Mouse (Mus musculus): ENCODE measurements around the gene Bend6. TPM values are rescaled to one million over a fixed set of nuclear protein-coding genes. Genes with fewer than 3 reads are reported as not detected.
A peak's percentile ranks its signal among the peaks of the same experiment; 100 is the strongest.

Gene Bend6
- polyA plus RNA-seq (2015; fragmentation: Nextera tagmentation; extraction: Ambion mirVana): 0.93 and 1.4 TPM in 2 replicates

DNA sequence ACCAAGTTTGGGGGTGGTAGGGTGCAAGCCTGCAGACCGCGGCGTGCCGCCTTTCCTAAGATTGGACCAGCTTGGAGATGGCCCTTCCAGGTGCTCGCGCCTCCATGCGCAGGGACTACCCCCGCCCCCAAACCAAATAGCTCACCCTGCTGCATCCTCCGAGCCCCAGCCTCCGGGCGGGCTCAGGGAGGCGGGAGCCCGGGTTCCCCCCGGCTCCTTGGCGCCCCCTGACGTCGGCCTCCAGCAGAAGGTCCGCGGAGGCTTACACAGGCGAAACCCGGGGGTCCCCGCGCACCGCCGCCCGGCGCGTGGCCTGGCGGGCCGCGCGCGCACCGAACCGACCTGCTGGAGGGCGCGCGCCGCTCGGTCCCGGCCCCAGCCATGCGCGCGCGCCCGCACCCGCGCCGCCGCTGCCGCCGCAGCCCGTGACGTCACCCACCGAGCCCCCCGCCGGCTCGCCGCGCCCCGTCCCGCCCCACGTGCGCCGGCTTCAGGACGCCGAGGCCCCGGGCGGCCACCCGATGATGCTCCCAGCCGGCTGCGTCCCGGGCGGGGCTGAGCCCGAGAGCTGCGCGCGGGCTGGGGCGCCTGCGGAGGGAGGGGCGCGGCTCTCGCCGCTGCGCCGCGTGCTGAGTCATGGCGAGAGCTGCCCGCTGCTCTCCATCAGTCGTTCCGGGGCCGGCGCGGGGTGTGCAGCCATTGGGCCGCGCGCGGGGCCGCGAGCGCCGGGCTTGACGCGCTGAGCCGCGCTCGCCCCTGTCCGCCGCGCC lies at the start of gene Bend6:
Bend6 (minus strand) TSS at position 396 of the 770 bp plus-strand sequence.
- no peak within 1 kb of the TSS for H3K27ac ChIP-seq (ENCODE audit: low read length)
- peak within 1 kb of the TSS; percentile 62 for H3K4me3 ChIP-seq (replicated peaks; ENCODE audit: low read length)
- ATAC-seq (ENCODE audit: insufficient read depth, low FRiP score): peak; percentile 89
- H3K4me2 ChIP-seq (ENCODE audit: low read depth, low read length): peak within 1 kb of the TSS; percentile 99
- no peaks in the 10 kb centered on the region for H3K36me3 ChIP-seq (ENCODE audit: control insufficient read depth, insufficient read depth, low read length)
- peaks cover 35% of the 10 kb centered on the region for H3K27me3 ChIP-seq (ENCODE audit: control insufficient read depth, insufficient read depth, low read length)
- no peaks in the 10 kb centered on the region for H3K9me3 ChIP-seq (replicated peaks; ENCODE audit: control insufficient read depth, low read length)
- WGBS: under 1% methylated on average over 99 of the region's 110 CpGs
- peak within 1 kb of the TSS; percentile 71 for H3K9ac ChIP-seq (ENCODE audit: low read length)
- peaks cover 7% of the 10 kb centered on the region for H3K4me1 ChIP-seq (ENCODE audit: control insufficient read depth, insufficient read depth, low read length)

- Histone ChIP-seq H3K36me3 (ENCODE audit: control insufficient read depth, insufficient read depth, low read length) (no peaks in the 10 kb centered on the region), H3K9ac (ENCODE audit: low read length) (no peak overlapping the region), H3K9me3 (replicated peaks; ENCODE audit: control insufficient read depth, low read length) (no peaks in the 10 kb centered on the region; the same call in 1 of the 2 replicates), H3K4me3 (replicated peaks; ENCODE audit: low read length) (no peak overlapping the region), H3K27ac (ENCODE audit: low read length) (no peak overlapping the region), H3K4me2 (ENCODE audit: low read depth, low read length) (no peak overlapping the region), H3K4me1 (ENCODE audit: control insufficient read depth, insufficient read depth, low read length) (no peaks in the 10 kb centered on the region), H3K27me3 (ENCODE audit: control insufficient read depth, insufficient read depth, low read length) (no peaks in the 10 kb centered on the region)
- ATAC-seq (ENCODE audit: insufficient read depth, low FRiP score): no peak
- 92% methylated on average over 6 of the region's 6 CpGs for WGBS
These were observed 48.0 kb upstream of the Bend6 start for GRCm38 (mm10) chr1:33955626-33956025.

DNA sequence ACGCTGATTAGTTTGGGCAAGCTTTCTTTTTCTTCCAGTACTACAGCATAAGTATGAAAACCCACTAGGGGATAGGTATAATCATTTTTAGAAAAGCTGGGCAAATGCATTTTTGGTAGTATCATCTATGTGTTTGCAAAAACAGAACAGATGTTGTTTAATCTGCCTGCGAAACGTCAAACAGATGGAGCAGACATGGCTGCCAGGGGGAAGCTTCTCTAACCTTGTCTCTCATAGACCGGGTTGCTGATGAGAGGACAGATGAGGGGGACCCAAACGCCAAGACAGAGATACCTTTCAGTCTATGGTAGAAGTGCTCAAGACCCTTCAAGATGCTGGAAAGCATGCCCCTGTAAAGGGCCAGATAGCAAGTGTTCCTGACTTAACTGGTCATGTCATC lies 40.9 kb upstream of the Bend6 start:
- H3K4me2 ChIP-seq (ENCODE audit: low read depth, low read length): no peak overlapping the region
- H3K36me3 ChIP-seq (ENCODE audit: control insufficient read depth, insufficient read depth, low read length): no peaks in the 10 kb centered on the region
- H3K9ac ChIP-seq (ENCODE audit: low read length): no peak overlapping the region
- H3K4me3 ChIP-seq (replicated peaks; ENCODE audit: low read length): no peak overlapping the region
- no peaks in the 10 kb centered on the region for H3K9me3 ChIP-seq (replicated peaks; ENCODE audit: control insufficient read depth, low read length)
- ATAC-seq (ENCODE audit: insufficient read depth, low FRiP score): no peak
- no peak overlapping the region for H3K27ac ChIP-seq (ENCODE audit: low read length)
- 85% methylated on average over 5 of the region's 5 CpGs for WGBS
- no peaks in the 10 kb centered on the region for H3K4me1 ChIP-seq (ENCODE audit: control insufficient read depth, insufficient read depth, low read length)
- H3K27me3 ChIP-seq (ENCODE audit: control insufficient read depth, insufficient read depth, low read length): no peaks in the 10 kb centered on the region

DNA sequence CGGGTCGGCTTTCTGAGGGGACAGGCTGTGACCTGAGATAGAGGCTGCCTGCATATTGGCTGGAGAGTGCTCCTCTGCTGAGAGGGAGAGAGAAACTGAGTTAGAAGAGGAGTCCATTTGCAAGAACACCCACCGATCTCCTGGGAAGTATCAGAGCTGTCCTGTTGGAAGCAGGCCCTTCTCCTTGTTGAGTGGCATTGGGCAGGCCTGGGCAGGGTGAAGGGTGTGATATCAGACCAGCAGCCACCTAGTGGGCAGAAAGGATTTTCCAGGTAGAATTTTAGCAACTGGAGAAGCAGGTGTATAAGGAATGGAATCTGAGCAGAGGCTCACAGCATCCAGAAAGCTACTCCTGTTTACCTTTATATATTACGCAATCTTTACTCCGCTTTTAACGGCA lies 40.2 kb upstream of the Bend6 start:
- WGBS: 83% methylated on average over 6 of the region's 6 CpGs
- ATAC-seq (ENCODE audit: insufficient read depth, low FRiP score): no peak

DNA sequence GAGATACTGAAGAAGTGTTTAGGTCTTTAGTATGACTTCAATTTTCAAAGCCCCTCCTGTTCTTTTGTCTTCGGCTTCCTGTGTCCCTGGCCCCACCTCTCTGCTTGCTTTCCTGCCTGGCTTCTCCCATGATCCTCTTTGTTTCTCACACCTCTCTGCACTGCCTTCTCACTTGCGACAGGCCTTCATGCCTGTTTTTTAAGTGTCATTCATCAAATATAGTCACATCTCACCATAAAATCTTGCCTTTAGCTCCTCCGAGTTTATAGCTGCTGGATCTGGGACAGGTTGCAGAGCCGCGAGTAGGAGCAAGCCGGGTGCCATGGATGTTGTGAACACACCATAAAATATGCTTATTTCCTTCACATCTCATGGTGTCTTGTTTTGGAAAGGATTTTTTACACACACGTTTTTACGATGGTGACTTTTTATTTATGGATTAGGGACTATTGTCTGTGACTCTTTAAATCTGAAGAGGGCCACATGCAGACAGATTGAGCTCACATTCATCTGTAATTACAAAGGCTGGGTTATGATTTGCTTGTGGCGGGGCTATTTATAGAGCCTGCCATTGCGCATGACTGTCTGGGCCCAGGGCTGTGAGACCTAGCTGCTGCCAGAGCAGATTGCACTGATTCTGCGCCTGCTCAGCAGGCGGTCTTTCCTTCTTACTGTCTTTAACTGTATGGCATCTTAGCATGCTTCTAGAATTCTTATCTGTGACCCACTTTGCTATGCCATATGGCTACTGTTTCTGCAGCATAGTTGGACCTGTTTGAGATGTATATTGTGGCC lies 39.2 kb upstream of the Bend6 start:
- Histone ChIP-seq H3K4me1 (ENCODE audit: control insufficient read depth, insufficient read depth, low read length) (no peaks in the 10 kb centered on the region), H3K9ac (ENCODE audit: low read length) (no peak overlapping the region), H3K9me3 (replicated peaks; ENCODE audit: control insufficient read depth, low read length) (no peaks in the 10 kb centered on the region), H3K36me3 (ENCODE audit: control insufficient read depth, insufficient read depth, low read length) (no peaks in the 10 kb centered on the region), H3K27me3 (ENCODE audit: control insufficient read depth, insufficient read depth, low read length) (no peaks in the 10 kb centered on the region), H3K4me2 (ENCODE audit: low read depth, low read length) (no peak overlapping the region), H3K4me3 (replicated peaks; ENCODE audit: low read length) (no peak overlapping the region), H3K27ac (ENCODE audit: low read length) (no peak overlapping the region)
- WGBS: 81% methylated on average over 12 of the region's 12 CpGs
- ATAC-seq (ENCODE audit: insufficient read depth, low FRiP score): no peak

More for the DNA sequence above, 40.2 kb upstream of the Bend6 start:
- H3K36me3 ChIP-seq (ENCODE audit: control insufficient read depth, insufficient read depth, low read length): no peaks in the 10 kb centered on the region
- H3K27ac ChIP-seq (ENCODE audit: low read length): no peak overlapping the region
- no peaks in the 10 kb centered on the region for H3K4me1 ChIP-seq (ENCODE audit: control insufficient read depth, insufficient read depth, low read length)
- no peaks in the 10 kb centered on the region for H3K27me3 ChIP-seq (ENCODE audit: control insufficient read depth, insufficient read depth, low read length)
- H3K4me3 ChIP-seq (replicated peaks; ENCODE audit: low read length): no peak overlapping the region
- no peak overlapping the region for H3K4me2 ChIP-seq (ENCODE audit: low read depth, low read length)
- no peak overlapping the region for H3K9ac ChIP-seq (ENCODE audit: low read length)
- H3K9me3 ChIP-seq (replicated peaks; ENCODE audit: control insufficient read depth, low read length): no peaks in the 10 kb centered on the region

GRCm38 (mm10) chr1:33945756-33946155 lies 38.1 kb upstream of the Bend6 start:
- Histone ChIP-seq H3K4me3 (replicated peaks; ENCODE audit: low read length) (no peak overlapping the region), H3K9ac (ENCODE audit: low read length) (no peak overlapping the region)
- 82% methylated on average over 6 of the region's 6 CpGs for WGBS

DNA sequence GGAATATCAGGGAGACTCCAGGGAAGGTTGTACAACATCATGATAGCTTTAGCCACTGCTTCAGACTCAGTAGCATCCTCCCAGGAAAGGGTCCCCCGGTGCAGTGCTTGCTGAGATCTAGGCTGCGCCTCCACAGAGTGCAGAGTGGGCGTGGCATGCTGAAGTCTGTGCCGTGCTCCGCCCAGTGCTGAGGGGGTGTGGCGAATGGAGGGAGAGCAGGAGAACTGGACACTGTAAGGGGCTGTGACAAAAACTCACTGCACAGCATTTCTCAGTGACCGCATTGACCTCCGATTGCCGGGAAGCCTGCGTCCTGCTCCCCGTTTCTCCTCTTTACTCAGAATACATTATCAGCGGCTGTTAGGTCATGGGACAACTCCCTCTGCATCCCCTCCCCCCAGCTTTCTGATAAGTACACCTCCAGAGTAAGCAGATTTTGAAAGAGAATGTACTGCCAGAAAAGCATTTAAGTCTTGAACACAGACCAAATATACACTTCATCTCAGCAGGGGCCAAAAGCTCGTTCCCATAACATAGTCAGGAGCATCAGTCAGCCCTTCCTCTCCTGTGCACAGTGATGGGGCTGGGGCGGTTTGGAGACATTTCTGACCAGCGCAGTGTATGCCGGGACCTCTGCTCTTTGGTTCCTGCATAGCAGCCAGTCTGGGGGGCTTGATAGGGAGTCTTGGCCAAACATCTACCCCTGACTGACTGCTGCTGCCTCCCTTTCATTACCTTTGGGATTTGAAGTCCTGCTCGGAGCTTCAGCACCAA lies 37.5 kb upstream of the Bend6 start:
- H3K27me3 ChIP-seq (ENCODE audit: control insufficient read depth, insufficient read depth, low read length): no peaks in the 10 kb centered on the region
- no peak overlapping the region for H3K27ac ChIP-seq (ENCODE audit: low read length)
- no peaks in the 10 kb centered on the region for H3K9me3 ChIP-seq (replicated peaks; ENCODE audit: control insufficient read depth, low read length)
- no peak overlapping the region for H3K9ac ChIP-seq (ENCODE audit: low read length)
- H3K4me2 ChIP-seq (ENCODE audit: low read depth, low read length): peak overlapping the region; percentile 43
- H3K4me1 ChIP-seq (ENCODE audit: control insufficient read depth, insufficient read depth, low read length): no peaks in the 10 kb centered on the region
- peak; percentile 87 for ATAC-seq (ENCODE audit: insufficient read depth, low FRiP score)
- 42% methylated on average over 17 of the region's 17 CpGs for WGBS
- no peaks in the 10 kb centered on the region for H3K36me3 ChIP-seq (ENCODE audit: control insufficient read depth, insufficient read depth, low read length)
- peak overlapping the region; percentile 18; the same call in 1 of the 2 replicates for H3K4me3 ChIP-seq (replicated peaks; ENCODE audit: low read length)

More at GRCm38 (mm10) chr1:33945756-33946155, 38.1 kb upstream of the Bend6 start:
- no peaks in the 10 kb centered on the region for H3K4me1 ChIP-seq (ENCODE audit: control insufficient read depth, insufficient read depth, low read length)
- no peaks in the 10 kb centered on the region for H3K27me3 ChIP-seq (ENCODE audit: control insufficient read depth, insufficient read depth, low read length)
- ATAC-seq (ENCODE audit: insufficient read depth, low FRiP score): no peak
- no peak overlapping the region for H3K27ac ChIP-seq (ENCODE audit: low read length)
- H3K36me3 ChIP-seq (ENCODE audit: control insufficient read depth, insufficient read depth, low read length): no peaks in the 10 kb centered on the region
- 0 out of 2 replicates have a peak overlapping the region, but pooled peaks have one; percentile 43 for H3K4me2 ChIP-seq (ENCODE audit: low read depth, low read length)
- no peaks in the 10 kb centered on the region for H3K9me3 ChIP-seq (replicated peaks; ENCODE audit: control insufficient read depth, low read length)

GRCm38 (mm10) chr1:33943943-33944342 lies 36.3 kb upstream of the Bend6 start:
- no peak for ATAC-seq (ENCODE audit: insufficient read depth, low FRiP score)
- no peaks in the 10 kb centered on the region for H3K9me3 ChIP-seq (replicated peaks; ENCODE audit: control insufficient read depth, low read length)
- H3K27ac ChIP-seq (ENCODE audit: low read length): no peak overlapping the region
- no peaks in the 10 kb centered on the region for H3K27me3 ChIP-seq (ENCODE audit: control insufficient read depth, insufficient read depth, low read length)
- H3K9ac ChIP-seq (ENCODE audit: low read length): no peak overlapping the region
- no peak overlapping the region for H3K4me2 ChIP-seq (ENCODE audit: low read depth, low read length)
- no peaks in the 10 kb centered on the region for H3K36me3 ChIP-seq (ENCODE audit: control insufficient read depth, insufficient read depth, low read length)
- H3K4me3 ChIP-seq (replicated peaks; ENCODE audit: low read length): no peak overlapping the region
- 83% methylated on average over 2 of the region's 2 CpGs for WGBS
- H3K4me1 ChIP-seq (ENCODE audit: control insufficient read depth, insufficient read depth, low read length): no peaks in the 10 kb centered on the region

Data from stomach, embryonic 16.5 days (tissue).